Mouse (Mus musculus): Measurements from ENCODE around the gene Pi4k2a.

- TF ChIP-seq CTCF (IDR thresholded peaks at IDR 0.05; ENCODE audit: low read depth) = peak; percentile 50
- no peak for TF ChIP-seq EP300 (IDR thresholded peaks at IDR 0.05; ENCODE audit: low read depth)
Observed at GRCm38 (mm10) chr19:42071221-42071620, 19.0 kb upstream of the Pi4k2a start.

Measured in liver, postnatal 0 days (tissue).